Mouse (Mus musculus) hindbrain, embryonic 16.5 days (tissue): ENCODE measurements at regions not wholly inside any gene's neighbourhood (a gene's known extent, or its start where the extent isn't known, plus 50 kb on each side); places are given as distances from the start of the nearest gene placed in this dataset.

ENCODE experiments used
- ATAC-seq: fragments of 200-750 bp; cut with Nextera tagmentation; 2 replicates; pipeline ENCODE4 v1.8.0; 2017; ENCODE audit warnings: moderate TSS enrichment, moderate library complexity
- H3K27ac ChIP-seq: fragments of 300-500 bp; sonication (generic); 2 replicates; pipeline ENCODE4 v1.5.1; 2014; ENCODE audit warnings: low read depth, mild to moderate bottlenecking, control low read depth, low read length, moderate library complexity
- H3K27me3 ChIP-seq: fragments of 300-500 bp; sonication (generic); replicated peaks from 2 replicates; pipeline ENCODE4 v1.6.1; 2014; ENCODE audit warnings: low read length; ENCODE audit not compliant: control insufficient read depth, insufficient read depth
- H3K36me3 ChIP-seq: fragments of 300-500 bp; sonication (generic); 2 replicates; pipeline ENCODE4 v1.6.1; 2014; ENCODE audit warnings: mild to moderate bottlenecking, low read length, moderate library complexity, mixed read lengths; ENCODE audit not compliant: control insufficient read depth, insufficient read depth
- H3K4me1 ChIP-seq: fragments of 300-500 bp; sonication (generic); 2 replicates; pipeline ENCODE4 v1.6.1; 2014; ENCODE audit warnings: low read depth, low read length; ENCODE audit not compliant: control insufficient read depth, insufficient read depth
- H3K4me2 ChIP-seq: fragments of 300-500 bp; sonication (generic); 2 replicates; pipeline ENCODE4 v1.6.1; 2014; ENCODE audit warnings: mild to moderate bottlenecking, low read length, control low read depth, moderate library complexity
- H3K4me3 ChIP-seq: fragments of 300-500 bp; sonication (generic); 2 replicates; pipeline ENCODE4 v1.5.1; 2014; ENCODE audit warnings: mild to moderate bottlenecking, low read length, control low read depth, moderate library complexity
- H3K9ac ChIP-seq: fragments of 300-500 bp; sonication (generic); 2 replicates; pipeline ENCODE4 v1.6.1; 2014; ENCODE audit warnings: low read depth, mild to moderate bottlenecking, control low read depth, low read length, moderate library complexity
- H3K9me3 ChIP-seq: fragments of 300-500 bp; sonication (generic); 2 replicates; pipeline ENCODE4 v1.6.1; 2014; ENCODE audit warnings: mild to moderate bottlenecking, low read length, moderate library complexity; ENCODE audit not compliant: control insufficient read depth
- WGBS: fragments of 180-500 bp; shearing (Covaris S2); extraction: QIAGEN DNeasy Blood & Tissue Kit; methylation state at CpG from one replicate; pipeline ENCODE4 v1.1.7; 2014; 5-methylcytosine and 5-hydroxymethylcytosine counted together

GRCm38 (mm10) chr10:118990500-118990899, 120.5 kb upstream of the Dyrk2 start:
- Histone ChIP-seq H3K4me2 (no peak overlapping the region), H3K4me1 (no peaks in the 10 kb centered on the region), H3K27ac (no peak overlapping the region), H3K9me3 (no peaks in the 10 kb centered on the region), H3K36me3 (no peaks in the 10 kb centered on the region), H3K9ac (no peak overlapping the region), H3K4me3 (no peak overlapping the region), H3K27me3 (no peaks in the 10 kb centered on the region)
- 82% methylated on average over 6 of the region's 6 CpGs for WGBS
- ATAC-seq = no peak

- Histone ChIP-seq H3K9me3 (no peaks in the 10 kb centered on the region), H3K27ac (no peak overlapping the region), H3K9ac (no peak overlapping the region), H3K4me3 (no peak overlapping the region), H3K4me1 (no peaks in the 10 kb centered on the region), H3K4me2 (no peak overlapping the region), H3K27me3 (no peaks in the 10 kb centered on the region), H3K36me3 (no peaks in the 10 kb centered on the region)
- 86% methylated on average over 10 of the region's 10 CpGs for WGBS
- ATAC-seq = no peak
Measured at GRCm38 (mm10) chr10:118989812-118990211, 119.8 kb upstream of the Dyrk2 start.

- Histone ChIP-seq H3K27ac (no peak overlapping the region), H3K27me3 (no peaks in the 10 kb centered on the region), H3K9me3 (peaks cover 4% of the 10 kb centered on the region; the same call in 1 of the 2 replicates), H3K4me1 (no peaks in the 10 kb centered on the region), H3K4me3 (no peak overlapping the region), H3K9ac (no peak overlapping the region), H3K4me2 (no peak overlapping the region), H3K36me3 (no peaks in the 10 kb centered on the region)
- no peak for ATAC-seq
- WGBS = 85% methylated on average over 6 of the region's 6 CpGs
Measured at GRCm38 (mm10) chr10:118988249-118988648, 118.2 kb upstream of the Dyrk2 start.

- Histone ChIP-seq H3K36me3 (no peaks in the 10 kb centered on the region), H3K27me3 (no peaks in the 10 kb centered on the region), H3K4me3 (no peak overlapping the region), H3K27ac (no peak overlapping the region), H3K9me3 (peaks cover 4% of the 10 kb centered on the region; the same call in 1 of the 2 replicates), H3K4me2 (no peak overlapping the region), H3K9ac (no peak overlapping the region), H3K4me1 (no peaks in the 10 kb centered on the region)
- ATAC-seq = no peak
- 67% methylated on average over 5 of the region's 5 CpGs for WGBS
Measured at GRCm38 (mm10) chr10:118984580-118984979, 114.6 kb upstream of the Dyrk2 start.

GRCm38 (mm10) chr10:118981446-118981845, 111.4 kb upstream of the Dyrk2 start:
- no peak overlapping the region for H3K27ac ChIP-seq
- no peak overlapping the region for H3K4me3 ChIP-seq
- H3K4me1 ChIP-seq = 0 out of 2 replicates have a peak, but pooled peaks cover 2% of the 10 kb centered on the region
- no peak for ATAC-seq
- H3K9ac ChIP-seq = no peak overlapping the region
- H3K4me2 ChIP-seq = no peak overlapping the region
- H3K9me3 ChIP-seq = peaks cover 4% of the 10 kb centered on the region; the same call in 1 of the 2 replicates
- no peaks in the 10 kb centered on the region for H3K27me3 ChIP-seq
- 79% methylated on average over 5 of the region's 5 CpGs for WGBS
- no peaks in the 10 kb centered on the region for H3K36me3 ChIP-seq

GRCm38 (mm10) chr10:118979339-118979738, 109.3 kb upstream of the Dyrk2 start:
- WGBS = 43% methylated on average over 13 of the region's 13 CpGs
- H3K4me1 ChIP-seq = 0 out of 2 replicates have a peak, but pooled peaks cover 2% of the 10 kb centered on the region
- H3K27ac ChIP-seq = no peak overlapping the region
- no peak overlapping the region for H3K4me3 ChIP-seq
- no peak overlapping the region for H3K9ac ChIP-seq
- no peaks in the 10 kb centered on the region for H3K36me3 ChIP-seq
- H3K9me3 ChIP-seq = peaks cover 4% of the 10 kb centered on the region; the same call in 1 of the 2 replicates
- no peak overlapping the region for H3K4me2 ChIP-seq
- no peaks in the 10 kb centered on the region for H3K27me3 ChIP-seq
- no peak for ATAC-seq

- no peaks in the 10 kb centered on the region for H3K9me3 ChIP-seq
- H3K9ac ChIP-seq = no peak overlapping the region
- ATAC-seq = no peak
- no peak overlapping the region for H3K27ac ChIP-seq
- no peak overlapping the region for H3K4me3 ChIP-seq
- no peak overlapping the region for H3K4me2 ChIP-seq
- WGBS = 83% methylated on average over 10 of the region's 10 CpGs
- no peaks in the 10 kb centered on the region for H3K36me3 ChIP-seq
- 0 out of 2 replicates have a peak, but pooled peaks cover 2% of the 10 kb centered on the region for H3K4me1 ChIP-seq
- H3K27me3 ChIP-seq = no peaks in the 10 kb centered on the region
Measured at GRCm38 (mm10) chr10:118978181-118978743, 108.3 kb upstream of the Dyrk2 start.

- Histone ChIP-seq H3K4me3 (no peak overlapping the region), H3K4me2 (no peak overlapping the region), H3K27me3 (no peaks in the 10 kb centered on the region), H3K36me3 (no peaks in the 10 kb centered on the region), H3K4me1 (0 out of 2 replicates have a peak, but pooled peaks cover 2% of the 10 kb centered on the region), H3K27ac (no peak overlapping the region), H3K9ac (no peak overlapping the region), H3K9me3 (no peaks in the 10 kb centered on the region)
- 63% methylated on average over 10 of the region's 10 CpGs for WGBS
- ATAC-seq = no peak
Measured at GRCm38 (mm10) chr10:118976447-118976846, 106.4 kb upstream of the Dyrk2 start.

GRCm38 (mm10) chr10:118975772-118976171, 105.8 kb upstream of the Dyrk2 start:
- Histone ChIP-seq H3K4me2 (no peak overlapping the region), H3K27ac (no peak overlapping the region), H3K27me3 (no peaks in the 10 kb centered on the region), H3K4me3 (no peak overlapping the region), H3K4me1 (0 out of 2 replicates have a peak, but pooled peaks cover 2% of the 10 kb centered on the region), H3K9ac (no peak overlapping the region), H3K9me3 (no peaks in the 10 kb centered on the region), H3K36me3 (no peaks in the 10 kb centered on the region)
- ATAC-seq = no peak
- 84% methylated on average over 2 of the region's 2 CpGs for WGBS
